Mouse (Mus musculus): ENCODE results near the gene Wtap. TPM values are rescaled to one million over a fixed set of nuclear protein-coding genes. Genes with fewer than 3 reads are reported as not detected.
"Not testable (repeated sequence)": the region's sequence is repeated elsewhere in the genome, so short reads cannot be mapped to it uniquely, and the experiment has no call there.

Wtap gene
- total and polyA plus RNA-seq, 2 experiments from 2014 or later = 41.4 to 72.2 TPM

- ATAC-seq (ENCODE audit: insufficient read depth, low read depth) (no peak), DNase-seq (ENCODE audit: low spot score) (no peak)
- Histone ChIP-seq H3K9me3 (replicated peaks; ENCODE audit: control insufficient read depth, low read length) (no peaks in the 10 kb centered on the region), H3K27me3 (ENCODE audit: control insufficient read depth, insufficient read depth, low read length) (no peaks in the 10 kb centered on the region), H3K36me3 (replicated peaks; ENCODE audit: control insufficient read depth, insufficient read depth, low read length) (0 out of 2 replicates have a peak, but pooled peaks cover 4% of the 10 kb centered on the region), H3K4me3 (ENCODE audit: low read depth, low read length) (peak overlapping the region; percentile 98), H3K4me2 (ENCODE audit: low read depth, low read length) (peak overlapping the region; percentile 82), H3K4me1 (ENCODE audit: control insufficient read depth, insufficient read depth) (peaks cover 12% of the 10 kb centered on the region), H3K9ac (replicated peaks; ENCODE audit: low read depth, low read length) (peak overlapping the region; percentile 100), H3K27ac (ENCODE audit: low read depth) (peak overlapping the region; percentile 100)
- WGBS = 38% methylated on average over 8 of the region's 8 CpGs
- TF ChIP-seq CTCF (IDR thresholded peaks at IDR 0.05; ENCODE audit: low read depth) (no peak), EP300 (IDR thresholded peaks at IDR 0.05; ENCODE audit: low read depth) (no peak)
Measured at GRCm38 (mm10) chr17:12990567-12991145, 3.3 kb downstream of the Wtap start.

GRCm38 (mm10) chr17:12988096-12988495 lies 5.9 kb downstream of the Wtap start:
- not testable (repeated sequence) for H3K4me2 ChIP-seq (ENCODE audit: low read depth, low read length); H3K27me3 ChIP-seq (ENCODE audit: control insufficient read depth, insufficient read depth, low read length); H3K9ac ChIP-seq (replicated peaks; ENCODE audit: low read depth, low read length); DNase-seq (ENCODE audit: low spot score); ATAC-seq (ENCODE audit: insufficient read depth, low read depth); H3K9me3 ChIP-seq (replicated peaks; ENCODE audit: control insufficient read depth, low read length); H3K4me3 ChIP-seq (ENCODE audit: low read depth, low read length); H3K27ac ChIP-seq (ENCODE audit: low read depth)
- 92% methylated on average over 8 of the region's 8 CpGs for WGBS
- Histone ChIP-seq H3K36me3 (replicated peaks; ENCODE audit: control insufficient read depth, insufficient read depth, low read length) (peaks cover 22% of the 10 kb centered on the region), H3K4me1 (ENCODE audit: control insufficient read depth, insufficient read depth) (peaks cover 12% of the 10 kb centered on the region)

- DNase-seq (ENCODE audit: low spot score) (no peak), ATAC-seq (ENCODE audit: insufficient read depth, low read depth) (no peak)
- WGBS = 51% methylated on average over 2 of the region's 2 CpGs
- Histone ChIP-seq H3K4me1 (ENCODE audit: control insufficient read depth, insufficient read depth) (no peaks in the 10 kb centered on the region; the same call in 1 of the 2 replicates), H3K4me2 (ENCODE audit: low read depth, low read length) (no peak overlapping the region), H3K36me3 (replicated peaks; ENCODE audit: control insufficient read depth, insufficient read depth, low read length) (peaks cover 56% of the 10 kb centered on the region), H3K9ac (replicated peaks; ENCODE audit: low read depth, low read length) (no peak overlapping the region), H3K4me3 (ENCODE audit: low read depth, low read length) (no peak overlapping the region), H3K9me3 (replicated peaks; ENCODE audit: control insufficient read depth, low read length) (no peaks in the 10 kb centered on the region), H3K27me3 (ENCODE audit: control insufficient read depth, insufficient read depth, low read length) (no peaks in the 10 kb centered on the region), H3K27ac (ENCODE audit: low read depth) (no peak overlapping the region)
- TF ChIP-seq CTCF (IDR thresholded peaks at IDR 0.05; ENCODE audit: low read depth) (no peak), EP300 (IDR thresholded peaks at IDR 0.05; ENCODE audit: low read depth) (no peak)
Measured at GRCm38 (mm10) chr17:12983988-12984387, 10.0 kb downstream of the Wtap start.

GRCm38 (mm10) chr17:12978546-12978945 lies 15.4 kb downstream of the Wtap start:
- H3K27ac ChIP-seq (ENCODE audit: low read depth) = no peak overlapping the region
- no peak for DNase-seq (ENCODE audit: low spot score)
- TF ChIP-seq EP300 (IDR thresholded peaks at IDR 0.05; ENCODE audit: low read depth) = no peak
- TF ChIP-seq CTCF (IDR thresholded peaks at IDR 0.05; ENCODE audit: low read depth) = no peak
- H3K36me3 ChIP-seq (replicated peaks; ENCODE audit: control insufficient read depth, insufficient read depth, low read length) = peaks cover 78% of the 10 kb centered on the region
- H3K9me3 ChIP-seq (replicated peaks; ENCODE audit: control insufficient read depth, low read length) = no peaks in the 10 kb centered on the region
- no peaks in the 10 kb centered on the region for H3K4me1 ChIP-seq (ENCODE audit: control insufficient read depth, insufficient read depth)
- H3K4me3 ChIP-seq (ENCODE audit: low read depth, low read length) = no peak overlapping the region
- H3K4me2 ChIP-seq (ENCODE audit: low read depth, low read length) = no peak overlapping the region
- 94% methylated on average over 1 of the region's 1 CpGs for WGBS
- H3K27me3 ChIP-seq (ENCODE audit: control insufficient read depth, insufficient read depth, low read length) = no peaks in the 10 kb centered on the region
- H3K9ac ChIP-seq (replicated peaks; ENCODE audit: low read depth, low read length) = no peak overlapping the region
- no peak for ATAC-seq (ENCODE audit: insufficient read depth, low read depth)

GRCm38 (mm10) chr17:12973851-12974250 lies 20.1 kb downstream of the Wtap start:
- no peaks in the 10 kb centered on the region for H3K9me3 ChIP-seq (replicated peaks; ENCODE audit: control insufficient read depth, low read length)
- TF ChIP-seq EP300 (IDR thresholded peaks at IDR 0.05; ENCODE audit: low read depth) (no peak), CTCF (IDR thresholded peaks at IDR 0.05; ENCODE audit: low read depth) (no peak)
- H3K4me2 ChIP-seq (ENCODE audit: low read depth, low read length) = no peak overlapping the region
- no peak overlapping the region for H3K27ac ChIP-seq (ENCODE audit: low read depth)
- H3K36me3 ChIP-seq (replicated peaks; ENCODE audit: control insufficient read depth, insufficient read depth, low read length) = peaks cover 65% of the 10 kb centered on the region
- H3K27me3 ChIP-seq (ENCODE audit: control insufficient read depth, insufficient read depth, low read length) = no peaks in the 10 kb centered on the region
- WGBS = 71% methylated on average over 2 of the region's 2 CpGs
- H3K4me1 ChIP-seq (ENCODE audit: control insufficient read depth, insufficient read depth) = no peaks in the 10 kb centered on the region
- no peak overlapping the region for H3K4me3 ChIP-seq (ENCODE audit: low read depth, low read length)
- no peak overlapping the region for H3K9ac ChIP-seq (replicated peaks; ENCODE audit: low read depth, low read length)
- ATAC-seq (ENCODE audit: insufficient read depth, low read depth) (no peak), DNase-seq (ENCODE audit: low spot score) (no peak)

GRCm38 (mm10) chr17:12967173-12967572 lies 26.8 kb downstream of the Wtap start:
- H3K36me3 ChIP-seq (replicated peaks; ENCODE audit: control insufficient read depth, insufficient read depth, low read length) = peaks cover 32% of the 10 kb centered on the region

More at GRCm38 (mm10) chr17:12967173-12967572, 26.8 kb downstream of the Wtap start:
- no peak for DNase-seq (ENCODE audit: low spot score)
- TF ChIP-seq EP300 (IDR thresholded peaks at IDR 0.05; ENCODE audit: low read depth) (no peak), CTCF (IDR thresholded peaks at IDR 0.05; ENCODE audit: low read depth) (no peak)
- H3K9me3 ChIP-seq (replicated peaks; ENCODE audit: control insufficient read depth, low read length) = no peaks in the 10 kb centered on the region
- no peak for ATAC-seq (ENCODE audit: insufficient read depth, low read depth)
- 94% methylated on average over 2 of the region's 2 CpGs for WGBS
- H3K4me2 ChIP-seq (ENCODE audit: low read depth, low read length) = no peak overlapping the region
- H3K4me1 ChIP-seq (ENCODE audit: control insufficient read depth, insufficient read depth) = no peaks in the 10 kb centered on the region
- H3K4me3 ChIP-seq (ENCODE audit: low read depth, low read length) = no peak overlapping the region
- no peak overlapping the region for H3K27ac ChIP-seq (ENCODE audit: low read depth)
- no peak overlapping the region for H3K9ac ChIP-seq (replicated peaks; ENCODE audit: low read depth, low read length)
- no peaks in the 10 kb centered on the region for H3K27me3 ChIP-seq (ENCODE audit: control insufficient read depth, insufficient read depth, low read length)
